17 mouse cellular contexts compared by ENCODE assay signal in the genomic region with DNA sequence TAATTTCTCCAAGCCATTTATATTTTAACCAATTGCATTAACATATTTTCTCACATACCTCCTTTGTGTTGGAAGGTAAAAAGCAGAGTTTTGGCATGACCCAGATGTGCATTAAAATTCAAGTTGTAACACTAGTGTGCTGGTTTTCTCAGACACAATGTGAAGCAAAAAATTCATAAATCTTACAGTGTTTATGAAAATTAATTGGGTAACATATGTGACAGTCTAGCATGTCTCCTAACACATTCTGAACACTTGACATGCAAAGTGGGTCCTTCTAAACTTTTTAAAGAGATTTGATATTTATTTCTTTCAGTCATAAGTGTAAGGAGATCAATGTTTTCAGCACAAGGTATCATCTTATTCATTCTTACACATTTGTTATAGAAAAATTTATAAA.
"Had no signal": no experiment of that assay in that cellular context is flagged by ENCODE, and none has a peak within 500 bp of the region (broad histone marks: within the 10 kb centered on the region; RNA-seq: fewer than 3 reads in every experiment).

No protein-coding gene starts in this region.

- H3K27ac ChIP-seq: lung, embryonic 15.5 days; macrophage; midbrain, embryonic 12.5 days; midbrain, embryonic 15.5 days; neural tube, embryonic 12.5 days had no signal

- H3K4me2 ChIP-seq: lung, embryonic 15.5 days; midbrain, embryonic 12.5 days; midbrain, embryonic 15.5 days; neural tube, embryonic 12.5 days had no signal

- DNase-seq: liver, postnatal 0 days; lung, adult 2 months; lung, postnatal 14 days; lung, postnatal 36 days; right cerebral cortex, postnatal 25 days; right cerebral cortex, postnatal 4 days; spleen, adult 18-20 months; thymus, adult 18-20 months; thymus, postnatal 14 days; thymus, postnatal 36 days had no signal

- H3K4me3 ChIP-seq: lung, embryonic 15.5 days; megakaryocyte, embryonic 14.5 days; midbrain, embryonic 12.5 days; midbrain, embryonic 15.5 days; neural tube, embryonic 12.5 days had no signal

- H3K9me3 ChIP-seq: lung, embryonic 15.5 days; megakaryocyte, embryonic 14.5 days; midbrain, embryonic 12.5 days; midbrain, embryonic 15.5 days; neural tube, embryonic 12.5 days had no signal

- ATAC-seq: liver, postnatal 0 days; lung, postnatal 0 days; midbrain, embryonic 15.5 days had no signal

- H3K9ac ChIP-seq: liver, postnatal 0 days; lung, embryonic 15.5 days; midbrain, embryonic 12.5 days; midbrain, embryonic 15.5 days; neural tube, embryonic 12.5 days had no signal

- H3K27me3 ChIP-seq: lung, embryonic 15.5 days; megakaryocyte, embryonic 14.5 days; midbrain, embryonic 12.5 days; midbrain, embryonic 15.5 days; neural tube, embryonic 12.5 days had no signal

- H3K36me3 ChIP-seq: lung, embryonic 15.5 days; midbrain, embryonic 12.5 days; midbrain, embryonic 15.5 days; neural tube, embryonic 12.5 days had no signal

- H3K4me1 ChIP-seq: lung, embryonic 15.5 days; megakaryocyte, embryonic 14.5 days; midbrain, embryonic 15.5 days; neural tube, embryonic 12.5 days had no signal
